Mouse (Mus musculus): ENCODE data around the gene Fgr.

The Fgr gene

GRCm38 (mm10) chr4:133035446-133035845 lies 61.6 kb downstream of the Fgr start:
- no peak for DNase-seq (ENCODE audit: low read depth, low spot score)

GRCm38 (mm10) chr4:133035946-133036345 lies 62.1 kb downstream of the Fgr start:
- DNase-seq (ENCODE audit: low read depth, low spot score): no peak

- DNase-seq (ENCODE audit: low read depth, low spot score): no peak
Observed at GRCm38 (mm10) chr4:133037293-133037692, 63.4 kb downstream of the Fgr start.

GRCm38 (mm10) chr4:133037798-133038197 lies 63.9 kb downstream of the Fgr start:
- DNase-seq (ENCODE audit: low read depth, low spot score): no peak

DNA sequence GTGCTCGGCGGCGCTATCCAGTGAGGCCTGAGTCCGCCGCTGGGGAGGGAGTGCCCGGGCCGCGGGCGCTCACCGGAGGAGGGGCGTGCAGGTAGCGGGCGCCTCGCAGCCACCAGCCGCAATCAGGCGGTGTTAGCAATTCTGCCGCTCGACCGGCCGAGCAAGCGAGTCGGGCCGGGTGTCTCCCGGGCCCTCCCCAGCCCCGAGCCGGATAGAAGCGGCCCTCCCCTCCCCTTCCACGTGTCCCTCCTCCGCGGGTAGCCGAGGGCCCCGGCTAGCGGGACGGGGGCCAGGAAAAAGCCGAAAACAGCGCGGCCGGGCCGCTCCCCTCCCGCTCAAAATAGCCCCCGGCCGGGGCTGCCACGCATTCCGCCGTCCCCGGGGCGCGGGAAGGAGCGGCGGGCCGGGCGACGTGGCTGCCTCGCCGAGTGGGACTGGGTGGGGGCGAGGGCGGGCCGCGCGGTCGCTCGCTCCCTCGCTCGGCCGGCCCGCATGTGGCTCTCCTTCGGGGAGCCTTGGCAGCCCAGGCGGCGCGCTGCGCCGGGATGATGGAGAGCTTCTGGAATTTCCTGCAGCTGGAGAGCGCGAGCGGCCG lies 64.7 kb downstream of the Fgr start:
- no peak for DNase-seq (ENCODE audit: low read depth, low spot score)

GRCm38 (mm10) chr4:133039116-133039819 lies 65.4 kb downstream of the Fgr start:
- no peak for DNase-seq (ENCODE audit: low read depth, low spot score)

- no peak for DNase-seq (ENCODE audit: low read depth, low spot score)
Observed at GRCm38 (mm10) chr4:133039832-133040231, 65.9 kb downstream of the Fgr start.

- DNase-seq (ENCODE audit: low read depth, low spot score): no peak
Observed at GRCm38 (mm10) chr4:133040241-133040904, 66.5 kb downstream of the Fgr start.

DNA sequence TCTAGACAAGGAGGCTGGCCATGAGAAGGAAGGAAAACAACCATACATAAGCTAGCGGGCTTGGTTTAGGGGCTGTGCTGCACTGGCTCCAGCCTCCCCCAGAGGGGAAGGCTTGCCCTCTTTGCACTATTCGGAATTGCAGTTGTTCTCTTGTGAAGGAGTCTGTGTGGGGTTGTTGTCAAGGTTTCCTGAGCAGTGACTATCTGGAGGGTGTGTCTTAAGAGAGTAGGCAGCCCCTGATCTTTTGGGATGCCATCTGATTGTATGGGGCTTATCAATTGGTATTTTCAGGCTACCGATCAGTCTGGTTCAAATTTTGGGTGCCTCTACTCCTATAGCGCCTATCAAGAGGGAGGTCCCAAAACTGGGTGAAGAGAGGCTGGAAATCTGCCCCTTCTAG lies 68.3 kb downstream of the Fgr start:
- no peak for DNase-seq (ENCODE audit: low read depth, low spot score)

- DNase-seq (ENCODE audit: low read depth, low spot score): no peak
Observed at GRCm38 (mm10) chr4:133042651-133043635, 69.0 kb downstream of the Fgr start.

GRCm38 (mm10) chr4:133043798-133044646 lies 70.1 kb downstream of the Fgr start:
- no peak for DNase-seq (ENCODE audit: low read depth, low spot score)

GRCm38 (mm10) chr4:133044647-133045094 lies 70.8 kb downstream of the Fgr start:
- no peak for DNase-seq (ENCODE audit: low read depth, low spot score)

DNA sequence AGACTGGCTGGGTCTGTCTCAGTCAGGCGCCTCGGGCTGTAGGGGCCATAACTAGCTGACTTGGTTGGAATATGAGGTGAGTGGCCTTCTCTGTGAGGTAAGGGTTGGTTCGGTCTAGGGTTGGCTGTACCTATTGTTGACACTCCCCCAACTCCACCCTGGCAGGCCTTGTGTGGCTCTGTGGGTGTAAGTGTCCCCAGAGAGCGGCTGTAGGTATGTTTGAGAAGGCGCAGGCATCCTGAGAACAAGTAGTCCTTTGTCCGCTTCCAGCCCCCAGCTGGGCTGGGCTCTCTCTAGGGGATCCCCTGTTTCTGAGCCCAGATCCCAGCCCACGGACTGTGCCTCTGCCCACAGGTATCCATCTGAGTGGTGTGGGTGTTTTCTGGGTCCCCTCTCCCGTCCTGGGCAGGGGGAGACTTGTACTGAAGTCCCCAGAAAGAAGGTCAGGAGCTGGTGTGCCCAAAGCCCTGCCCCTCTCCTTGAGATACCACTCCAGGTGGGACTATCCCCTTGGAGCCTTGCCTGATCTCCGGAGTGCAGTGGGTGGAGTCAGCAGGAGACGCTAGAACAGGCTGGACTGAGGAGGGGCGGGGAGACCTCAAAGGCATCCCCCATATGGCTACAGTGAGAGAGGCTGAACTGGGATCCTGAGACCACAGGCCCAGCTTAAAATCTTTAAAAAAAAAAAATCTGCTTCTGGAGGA lies 72.0 kb downstream of the Fgr start:
- no peak for DNase-seq (ENCODE audit: low read depth, low spot score)

DNA sequence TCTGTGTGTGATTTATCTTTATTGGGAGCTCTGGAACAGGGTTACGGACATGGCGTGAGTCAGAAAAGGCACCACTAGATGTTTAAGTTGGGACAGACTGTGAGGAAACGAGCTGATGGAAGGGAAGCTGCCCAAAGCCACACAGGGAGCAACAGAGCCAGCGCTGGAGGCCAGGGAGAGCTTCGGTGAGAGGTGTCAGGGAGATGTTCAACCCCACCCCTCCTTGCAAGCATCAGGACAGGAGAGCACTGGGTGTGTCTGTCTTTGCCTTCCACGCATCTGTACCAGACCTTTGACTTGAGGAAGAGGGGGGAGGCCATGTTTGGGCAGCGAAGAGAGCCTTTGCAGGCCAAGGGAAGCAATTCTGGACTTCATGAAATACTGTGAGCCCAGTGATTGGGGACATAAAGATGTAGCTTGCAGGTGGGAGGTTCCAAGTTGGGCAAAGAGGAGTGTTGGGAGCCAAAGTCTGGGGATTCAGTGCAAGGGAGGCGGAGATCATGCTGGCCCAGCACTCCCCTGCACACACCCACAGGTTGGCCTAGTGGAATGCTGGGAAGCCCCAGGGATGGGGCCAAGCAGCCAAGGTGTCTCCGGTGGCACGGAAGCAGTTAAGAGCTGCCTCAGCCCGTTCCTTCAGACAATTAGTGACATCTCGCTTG lies 72.9 kb downstream of the Fgr start:
- DNase-seq (ENCODE audit: low read depth, low spot score): no peak

GRCm38 (mm10) chr4:133047353-133048105 lies 73.6 kb downstream of the Fgr start:
- DNase-seq (ENCODE audit: low read depth, low spot score): no peak

- no peak for DNase-seq (ENCODE audit: low read depth, low spot score)
Observed at GRCm38 (mm10) chr4:133049071-133049920, 75.4 kb downstream of the Fgr start.

DNA sequence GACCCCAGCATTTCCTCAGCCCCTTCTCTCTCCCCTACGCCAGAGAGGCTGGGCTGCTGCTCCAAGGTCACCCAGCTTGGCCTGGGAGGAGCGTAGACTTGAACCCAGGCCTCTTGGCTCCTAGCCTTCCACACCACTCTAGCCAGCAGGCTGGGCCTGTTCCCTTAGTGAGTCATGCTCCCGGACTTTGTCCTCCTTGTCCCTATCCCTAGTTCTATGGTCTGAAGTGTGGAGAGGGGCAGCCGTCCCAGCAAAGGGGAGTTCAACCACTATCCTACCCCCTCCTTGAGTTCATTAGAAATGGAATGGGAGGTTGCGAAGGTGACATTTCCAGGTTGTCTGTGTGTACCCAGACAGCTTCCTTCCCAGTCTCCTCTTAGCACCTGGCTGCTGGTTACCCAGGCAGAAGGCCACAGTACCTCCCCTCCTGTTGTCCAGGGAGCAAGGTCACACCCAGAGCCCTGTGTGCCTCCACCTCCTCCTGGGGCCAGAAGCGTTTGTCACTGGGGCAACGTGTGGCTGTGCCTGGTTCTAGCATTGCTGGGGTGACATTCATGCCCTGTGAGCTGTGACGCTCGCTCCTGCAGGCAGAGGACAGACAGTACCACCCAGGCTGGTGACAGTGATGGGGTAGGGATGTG lies 76.4 kb downstream of the Fgr start:
- no peak for DNase-seq (ENCODE audit: low read depth, low spot score)

Data from retina, adult 2 months (tissue).